Mouse (Mus musculus): ENCODE measurements at regions not wholly inside any gene's neighbourhood (a gene's known extent, or its start where the extent isn't known, plus 50 kb on each side); places are given as distances from the start of the nearest gene placed in this dataset.

- WGBS: 95% methylated on average over 6 of the region's 6 CpGs
- ATAC-seq (ENCODE audit: low FRiP score): no peak
Observed at GRCm38 (mm10) chr1:39047316-39047715, 61.9 kb downstream of the Pdcl3 start.

GRCm38 (mm10) chr1:39057304-39057703 is 71.9 kb downstream of the Pdcl3 start:
- no peak for ATAC-seq (ENCODE audit: low FRiP score)
- no peak overlapping the region for H3K4me2 ChIP-seq
- H3K9ac ChIP-seq: no peak overlapping the region
- no peaks in the 10 kb centered on the region for H3K9me3 ChIP-seq
- H3K36me3 ChIP-seq: no peaks in the 10 kb centered on the region
- H3K4me3 ChIP-seq: no peak overlapping the region
- no peaks in the 10 kb centered on the region for H3K4me1 ChIP-seq (replicated peaks)
- 67% methylated on average over 6 of the region's 6 CpGs for WGBS
- H3K27me3 ChIP-seq: no peaks in the 10 kb centered on the region
- no peak overlapping the region for H3K27ac ChIP-seq

More at GRCm38 (mm10) chr1:39047316-39047715, 61.9 kb downstream of the Pdcl3 start:
- H3K4me3 ChIP-seq: no peak overlapping the region
- H3K9me3 ChIP-seq: peaks cover 5% of the 10 kb centered on the region; the same call in 1 of the 2 replicates
- no peak overlapping the region for H3K9ac ChIP-seq
- H3K27ac ChIP-seq: no peak overlapping the region
- H3K4me2 ChIP-seq: no peak overlapping the region
- no peaks in the 10 kb centered on the region for H3K27me3 ChIP-seq
- no peaks in the 10 kb centered on the region for H3K4me1 ChIP-seq (replicated peaks)
- H3K36me3 ChIP-seq: no peaks in the 10 kb centered on the region

GRCm38 (mm10) chr1:39062509-39062908 is 77.1 kb downstream of the Pdcl3 start:
- Histone ChIP-seq H3K9me3 (no peaks in the 10 kb centered on the region), H3K4me1 (replicated peaks) (no peaks in the 10 kb centered on the region), H3K27me3 (no peaks in the 10 kb centered on the region), H3K9ac (no peak overlapping the region), H3K4me2 (no peak overlapping the region), H3K4me3 (no peak overlapping the region), H3K27ac (no peak overlapping the region), H3K36me3 (no peaks in the 10 kb centered on the region)
- no peak for ATAC-seq (ENCODE audit: low FRiP score)
- WGBS: 91% methylated on average over 6 of the region's 6 CpGs

- H3K36me3 ChIP-seq: no peaks in the 10 kb centered on the region
- H3K27me3 ChIP-seq: no peaks in the 10 kb centered on the region
- no peak overlapping the region for H3K4me3 ChIP-seq
- H3K9me3 ChIP-seq: no peaks in the 10 kb centered on the region
- H3K27ac ChIP-seq: no peak overlapping the region
- 77% methylated on average over 13 of the region's 13 CpGs for WGBS
- no peak overlapping the region for H3K4me2 ChIP-seq
- H3K4me1 ChIP-seq (replicated peaks): no peaks in the 10 kb centered on the region
- ATAC-seq (ENCODE audit: low FRiP score): no peak
- no peak overlapping the region for H3K9ac ChIP-seq
Observed at GRCm38 (mm10) chr1:39063666-39064385, 78.4 kb downstream of the Pdcl3 start.

- no peak overlapping the region for H3K4me3 ChIP-seq
- no peaks in the 10 kb centered on the region for H3K36me3 ChIP-seq
- H3K27me3 ChIP-seq: no peaks in the 10 kb centered on the region
- WGBS: 90% methylated on average over 3 of the region's 3 CpGs
- ATAC-seq (ENCODE audit: low FRiP score): no peak
- H3K27ac ChIP-seq: no peak overlapping the region
- H3K9ac ChIP-seq: no peak overlapping the region
- H3K4me1 ChIP-seq (replicated peaks): no peaks in the 10 kb centered on the region
- no peak overlapping the region for H3K4me2 ChIP-seq
- no peaks in the 10 kb centered on the region for H3K9me3 ChIP-seq
Observed at GRCm38 (mm10) chr1:39064781-39065180, 79.4 kb downstream of the Pdcl3 start.

GRCm38 (mm10) chr1:39067901-39068300 is 82.5 kb downstream of the Pdcl3 start:
- no peak for ATAC-seq (ENCODE audit: low FRiP score)

GRCm38 (mm10) chr1:39069086-39069655 is 83.8 kb downstream of the Pdcl3 start:
- WGBS: 85% methylated on average over 11 of the region's 11 CpGs

More at GRCm38 (mm10) chr1:39067901-39068300, 82.5 kb downstream of the Pdcl3 start:
- no peaks in the 10 kb centered on the region for H3K36me3 ChIP-seq
- no peaks in the 10 kb centered on the region for H3K27me3 ChIP-seq
- WGBS: 74% methylated on average over 3 of the region's 3 CpGs
- no peaks in the 10 kb centered on the region for H3K9me3 ChIP-seq
- H3K27ac ChIP-seq: no peak overlapping the region
- H3K9ac ChIP-seq: no peak overlapping the region
- H3K4me3 ChIP-seq: no peak overlapping the region
- H3K4me1 ChIP-seq (replicated peaks): no peaks in the 10 kb centered on the region
- H3K4me2 ChIP-seq: no peak overlapping the region

GRCm38 (mm10) chr1:39069676-39070075 is 84.3 kb downstream of the Pdcl3 start:
- Histone ChIP-seq H3K9ac (no peak overlapping the region), H3K4me3 (no peak overlapping the region), H3K9me3 (no peaks in the 10 kb centered on the region), H3K27me3 (no peaks in the 10 kb centered on the region), H3K27ac (no peak overlapping the region), H3K4me2 (no peak overlapping the region), H3K4me1 (replicated peaks) (no peaks in the 10 kb centered on the region), H3K36me3 (no peaks in the 10 kb centered on the region)
- WGBS: 57% methylated on average over 7 of the region's 7 CpGs
- no peak for ATAC-seq (ENCODE audit: low FRiP score)

More at GRCm38 (mm10) chr1:39069086-39069655, 83.8 kb downstream of the Pdcl3 start:
- Histone ChIP-seq H3K4me2 (no peak overlapping the region), H3K4me3 (no peak overlapping the region), H3K36me3 (no peaks in the 10 kb centered on the region), H3K27ac (no peak overlapping the region), H3K4me1 (replicated peaks) (no peaks in the 10 kb centered on the region), H3K27me3 (no peaks in the 10 kb centered on the region), H3K9me3 (no peaks in the 10 kb centered on the region), H3K9ac (no peak overlapping the region)
- ATAC-seq (ENCODE audit: low FRiP score): no peak

- Histone ChIP-seq H3K9ac (no peak overlapping the region), H3K27me3 (no peaks in the 10 kb centered on the region), H3K4me3 (no peak overlapping the region), H3K4me2 (no peak overlapping the region), H3K4me1 (replicated peaks) (no peaks in the 10 kb centered on the region), H3K9me3 (no peaks in the 10 kb centered on the region), H3K36me3 (no peaks in the 10 kb centered on the region), H3K27ac (no peak overlapping the region)
- no peak for ATAC-seq (ENCODE audit: low FRiP score)
- WGBS: 94% methylated on average over 5 of the region's 5 CpGs
Observed at GRCm38 (mm10) chr1:39075966-39076365, 90.6 kb downstream of the Pdcl3 start.

GRCm38 (mm10) chr1:39078584-39079315 is 93.3 kb downstream of the Pdcl3 start:
- Histone ChIP-seq H3K4me1 (replicated peaks) (no peaks in the 10 kb centered on the region), H3K27me3 (no peaks in the 10 kb centered on the region), H3K4me3 (no peak overlapping the region), H3K27ac (no peak overlapping the region), H3K36me3 (no peaks in the 10 kb centered on the region), H3K4me2 (no peak overlapping the region), H3K9ac (no peak overlapping the region), H3K9me3 (no peaks in the 10 kb centered on the region)
- 75% methylated on average over 4 of the region's 4 CpGs for WGBS
- ATAC-seq (ENCODE audit: low FRiP score): no peak

GRCm38 (mm10) chr1:39083911-39084826 is 98.8 kb downstream of the Pdcl3 start:
- H3K4me1 ChIP-seq (replicated peaks): no peaks in the 10 kb centered on the region
- ATAC-seq (ENCODE audit: low FRiP score): no peak
- WGBS: 89% methylated on average over 7 of the region's 7 CpGs
- H3K9me3 ChIP-seq: 0 out of 2 replicates have a peak, but pooled peaks cover 4% of the 10 kb centered on the region
- H3K27ac ChIP-seq: no peak overlapping the region
- no peak overlapping the region for H3K9ac ChIP-seq
- no peaks in the 10 kb centered on the region for H3K27me3 ChIP-seq
- no peak overlapping the region for H3K4me3 ChIP-seq
- no peaks in the 10 kb centered on the region for H3K36me3 ChIP-seq
- no peak overlapping the region for H3K4me2 ChIP-seq

GRCm38 (mm10) chr1:39086273-39086672 is 100.9 kb downstream of the Pdcl3 start:
- Histone ChIP-seq H3K9ac (no peak overlapping the region), H3K36me3 (no peaks in the 10 kb centered on the region), H3K9me3 (0 out of 2 replicates have a peak, but pooled peaks cover 4% of the 10 kb centered on the region), H3K27ac (no peak overlapping the region), H3K4me1 (replicated peaks) (no peaks in the 10 kb centered on the region), H3K27me3 (no peaks in the 10 kb centered on the region), H3K4me3 (no peak overlapping the region), H3K4me2 (no peak overlapping the region)
- 74% methylated on average over 11 of the region's 11 CpGs for whole genome bisulfite sequencing
- ATAC-seq (ENCODE audit: low FRiP score): no peak

All from hindbrain, embryonic 13.5 days (tissue).